Mouse (Mus musculus): ENCODE data around the gene Gm884. TPM values are rescaled to one million over a fixed set of nuclear protein-coding genes. Genes with fewer than 3 reads are reported as not detected.
"Not testable (repeated sequence)": the region's sequence is repeated elsewhere in the genome, so short reads cannot be mapped to it uniquely, and the experiment has no call there.

The Gm884 gene
- total RNA-seq, 1 experiment from 2014 or later = not detected

GRCm38 (mm10) chr11:103636261-103636660 lies 15.3 kb upstream of the Gm884 start:
- ATAC-seq (replicated peaks; ENCODE audit: low read depth, poor library complexity, severe bottlenecking) = no peak

- no peak for ATAC-seq (replicated peaks; ENCODE audit: low read depth, poor library complexity, severe bottlenecking)
These were observed 14.5 kb upstream of the Gm884 start for GRCm38 (mm10) chr11:103635481-103635880.

- no peak for ATAC-seq (replicated peaks; ENCODE audit: low read depth, poor library complexity, severe bottlenecking)
These were observed 13.9 kb upstream of the Gm884 start for GRCm38 (mm10) chr11:103634806-103635205.

GRCm38 (mm10) chr11:103627453-103627852 lies 6.5 kb upstream of the Gm884 start:
- ATAC-seq (replicated peaks; ENCODE audit: low read depth, poor library complexity, severe bottlenecking) = no peak

GRCm38 (mm10) chr11:103610772-103611171 lies 10.2 kb downstream of the Gm884 start:
- ATAC-seq (replicated peaks; ENCODE audit: low read depth, poor library complexity, severe bottlenecking) = no peak

GRCm38 (mm10) chr11:103606611-103607010 lies 14.3 kb downstream of the Gm884 start:
- no peak for ATAC-seq (replicated peaks; ENCODE audit: low read depth, poor library complexity, severe bottlenecking)

GRCm38 (mm10) chr11:103578339-103578738 lies 42.6 kb downstream of the Gm884 start:
- ATAC-seq (replicated peaks; ENCODE audit: low read depth, poor library complexity, severe bottlenecking) = no peak

- ATAC-seq (replicated peaks; ENCODE audit: low read depth, poor library complexity, severe bottlenecking) = no peak
These were observed 64.9 kb downstream of the Gm884 start for GRCm38 (mm10) chr11:103556021-103556420.

GRCm38 (mm10) chr11:103534973-103535372 lies 86.0 kb downstream of the Gm884 start:
- not testable (repeated sequence) for ATAC-seq (replicated peaks; ENCODE audit: low read depth, poor library complexity, severe bottlenecking)

GRCm38 (mm10) chr11:103512111-103512510 lies 108.8 kb downstream of the Gm884 start:
- no peak for ATAC-seq (replicated peaks; ENCODE audit: low read depth, poor library complexity, severe bottlenecking)

- ATAC-seq (replicated peaks; ENCODE audit: low read depth, poor library complexity, severe bottlenecking) = no peak
These were observed 116.4 kb downstream of the Gm884 start, which contains the start of gene Lrrc37a for GRCm38 (mm10) chr11:103504497-103504896. Gene Lrrc37a (minus strand): TSS chr11:103504597.

Other genes starting within 250 kb of the Gm884 start
- gene Plekhm1, start 208.5 kb downstream of the Gm884 start, total RNA-seq (2017) = 3.6 and 6.3 TPM in 2 replicates
- not detected in 2 replicates for gene Lrrc37a, start 116.5 kb downstream of the Gm884 start, total RNA-seq (2017)
- not detected in 2 replicates for gene Lyzl6, start 17.8 kb upstream of the Gm884 start, total RNA-seq (2017)
- gene Rprml, start 28.4 kb upstream of the Gm884 start, total RNA-seq (2017) = not detected in 2 replicates
- 35.9 and 42.9 TPM in 2 replicates for gene Gosr2, start 76.8 kb upstream of the Gm884 start, total RNA-seq (2017)
- not detected in 2 replicates for gene Wnt9b, start 128.7 kb upstream of the Gm884 start, total RNA-seq (2017)
- gene Wnt3, start 153.0 kb upstream of the Gm884 start, total RNA-seq (2017) = not detected in 2 replicates